Mouse (Mus musculus): ENCODE results near the gene Plxnc1.

Plxnc1 gene

DNA sequence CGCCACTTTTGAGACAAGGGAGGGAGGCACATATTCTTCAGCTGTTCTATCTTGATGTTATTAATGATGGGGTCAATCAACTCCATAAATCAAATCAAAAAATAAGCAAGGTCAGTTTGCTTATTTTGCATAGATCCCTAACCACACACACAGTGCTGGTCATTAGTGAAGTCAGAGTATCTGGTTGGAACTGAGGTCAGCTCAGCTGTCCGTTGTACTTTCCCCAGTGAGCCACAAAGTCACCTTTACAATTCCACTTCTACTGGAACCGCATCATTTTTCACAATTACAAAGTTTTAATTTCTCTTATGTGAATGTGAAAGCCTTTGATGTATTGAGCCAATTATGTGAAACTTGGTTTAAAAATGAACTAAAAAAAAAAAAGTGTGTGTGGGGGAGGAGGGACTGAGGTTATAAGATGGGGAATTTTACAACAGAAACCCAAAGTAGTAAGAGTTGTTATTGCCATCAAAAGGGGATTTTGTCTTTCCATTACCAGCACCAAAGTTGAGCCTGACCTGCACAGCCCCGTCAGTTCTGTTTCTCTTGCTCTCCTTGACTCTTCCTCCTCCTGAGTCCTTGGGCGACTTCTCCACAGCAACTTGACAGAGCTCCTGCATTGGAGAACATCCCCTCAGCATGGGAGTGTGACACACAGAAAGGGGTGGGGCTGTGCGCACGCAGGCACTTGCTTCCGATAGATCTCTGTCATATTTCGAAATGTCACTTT is 80.3 kb downstream of the Plxnc1 start:
- DNase-seq: no peak

DNA sequence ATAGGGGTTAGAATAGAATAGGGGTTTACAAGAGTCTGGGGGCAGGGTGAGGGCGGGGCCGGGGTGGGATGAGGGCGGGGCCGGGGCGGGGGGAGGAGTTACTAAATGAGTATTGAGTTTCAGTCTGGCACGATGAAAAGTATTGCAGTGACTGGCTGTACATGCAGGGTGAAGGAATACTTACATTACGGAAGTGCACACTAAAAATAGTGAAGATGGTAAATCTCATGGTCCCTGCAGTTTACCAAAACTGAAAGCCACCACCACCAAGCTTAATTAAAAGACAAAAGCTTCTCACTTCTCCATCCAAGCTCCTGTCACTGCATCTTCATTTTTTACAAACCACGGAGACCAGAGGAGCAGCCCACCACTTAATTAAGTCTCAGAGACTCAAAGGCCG is 81.4 kb downstream of the Plxnc1 start:
- no peak for DNase-seq

DNA sequence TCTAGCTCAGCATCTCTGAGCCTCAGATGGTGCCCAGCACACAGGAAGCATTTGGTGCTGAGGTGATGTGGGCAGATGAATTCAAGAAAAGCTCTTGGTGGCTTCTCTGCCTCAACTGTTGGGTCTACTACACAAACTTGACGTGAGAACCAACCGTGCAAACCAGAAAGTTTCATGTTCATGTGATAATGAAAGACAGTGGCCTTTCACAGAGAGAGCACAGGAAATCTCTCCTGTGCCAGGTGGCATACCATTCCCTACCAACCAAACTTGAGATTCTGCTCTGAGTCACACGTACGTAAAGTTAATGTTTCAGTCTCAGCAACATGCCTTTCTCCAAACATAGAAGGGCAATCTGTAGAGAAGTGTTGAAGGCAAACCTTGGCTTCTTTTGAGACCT is 83.8 kb downstream of the Plxnc1 start:
- DNase-seq: no peak

DNA sequence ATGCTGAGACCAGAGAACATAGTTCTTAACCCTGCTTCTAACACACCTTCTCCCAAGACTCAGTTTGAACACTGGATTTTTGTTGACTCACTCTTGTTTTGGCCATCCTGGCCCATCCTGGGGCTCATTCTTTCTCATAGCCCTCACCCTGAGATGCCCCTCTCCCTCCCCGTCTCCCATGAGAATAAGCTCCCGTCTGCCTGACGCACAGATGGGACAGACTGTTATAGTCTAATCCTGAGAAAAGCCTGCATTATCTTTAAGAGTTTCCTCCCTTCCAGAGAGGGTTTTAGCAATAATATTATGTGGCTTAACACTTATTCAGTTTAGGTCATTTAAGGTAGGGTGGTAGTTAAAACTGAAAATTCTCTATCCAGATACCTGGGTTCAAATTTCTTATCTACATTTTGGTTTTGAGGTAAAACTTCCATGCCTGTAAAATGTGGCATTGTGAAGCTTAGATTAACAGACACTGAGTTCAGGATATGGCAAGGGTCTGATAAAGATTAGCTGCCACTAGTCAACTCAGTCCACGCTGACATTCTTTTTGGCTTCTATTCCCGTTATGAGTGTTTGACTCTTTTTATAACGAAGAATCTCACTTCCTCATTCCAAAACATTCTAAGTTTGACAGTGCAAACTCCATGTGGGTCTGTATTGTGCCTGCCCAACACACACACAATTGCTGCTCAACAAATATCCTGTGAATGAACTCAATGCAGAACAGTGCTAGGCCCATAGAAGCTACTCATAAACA is 86.2 kb downstream of the Plxnc1 start:
- no peak for DNase-seq

DNA sequence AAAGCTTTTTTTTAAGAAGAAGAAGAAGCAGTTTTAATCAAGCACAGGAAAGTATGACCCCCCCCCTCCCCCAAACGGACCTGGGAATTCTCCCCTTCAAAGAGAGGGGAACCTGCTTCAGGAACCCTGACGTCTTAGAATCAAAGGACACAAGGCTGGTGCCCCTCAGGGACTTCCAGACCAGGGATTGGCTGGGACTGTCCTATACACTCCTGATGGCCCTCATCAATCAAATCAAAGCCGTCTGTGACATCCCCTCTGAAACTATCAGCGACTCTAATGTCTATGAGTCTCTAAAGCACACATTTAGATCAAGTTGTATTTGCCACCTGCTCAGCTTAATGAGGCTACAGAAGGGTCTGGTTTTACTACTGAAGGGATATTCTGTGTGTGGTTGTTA is 94.1 kb downstream of the Plxnc1 start:
- DNase-seq: no peak

DNA sequence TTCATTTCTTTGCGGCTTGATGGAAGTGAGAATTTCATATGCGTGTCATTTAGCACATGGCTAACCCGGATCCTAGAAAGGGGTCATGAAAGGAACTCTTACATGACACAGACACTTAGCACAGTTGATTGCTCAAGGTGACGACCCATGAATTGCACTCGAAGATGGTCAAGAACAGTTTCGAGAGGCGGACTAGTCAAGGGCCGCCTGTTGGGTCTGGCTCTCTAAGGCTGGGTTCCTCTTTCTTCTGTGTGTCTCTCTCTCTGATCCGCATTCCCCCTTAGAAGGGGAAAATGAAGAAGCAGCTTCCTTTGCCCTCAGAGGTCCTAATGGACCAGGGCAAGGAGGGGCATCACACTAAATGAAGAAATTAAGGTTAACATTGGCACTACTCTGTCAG is 94.7 kb downstream of the Plxnc1 start:
- no peak for DNase-seq

DNA sequence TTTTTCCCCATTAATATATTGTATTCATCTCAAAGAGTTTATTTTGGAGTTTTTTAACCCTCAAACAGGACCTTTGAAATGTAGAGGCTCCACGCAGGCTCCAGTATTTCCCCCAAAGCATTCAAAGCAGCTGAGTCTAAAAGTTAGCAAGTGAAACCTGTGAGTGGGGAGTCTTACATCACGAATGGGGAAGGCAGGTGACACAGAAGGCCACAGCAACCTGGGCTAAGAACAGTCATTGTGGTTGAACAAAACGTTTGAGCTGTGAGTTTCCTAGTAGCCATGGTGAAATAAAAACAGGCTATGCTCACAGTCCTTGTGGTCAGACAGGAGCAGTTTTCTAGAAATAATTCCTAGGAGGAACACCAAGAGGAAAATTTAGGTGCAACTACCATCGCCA is 95.3 kb downstream of the Plxnc1 start:
- DNase-seq: no peak

DNA sequence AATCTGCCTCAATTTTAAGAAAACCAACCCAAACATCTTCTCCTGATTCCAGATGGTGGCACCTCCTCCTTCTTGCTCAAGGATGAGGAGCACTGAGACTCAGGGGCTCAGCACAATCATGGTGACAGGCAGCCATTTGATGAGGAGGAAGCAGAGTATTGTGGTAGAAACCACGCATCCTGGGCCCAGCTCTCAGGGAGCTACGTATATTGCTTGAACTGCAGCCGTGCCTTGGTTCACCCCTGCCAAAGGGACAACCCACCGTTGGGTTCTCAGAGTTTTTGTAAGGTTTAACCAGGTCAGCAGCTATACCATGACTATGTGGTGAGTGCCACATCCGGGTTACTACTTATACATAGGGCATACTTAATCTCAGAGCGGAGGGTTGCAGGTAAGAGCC is 96.3 kb downstream of the Plxnc1 start:
- DNase-seq: no peak

DNA sequence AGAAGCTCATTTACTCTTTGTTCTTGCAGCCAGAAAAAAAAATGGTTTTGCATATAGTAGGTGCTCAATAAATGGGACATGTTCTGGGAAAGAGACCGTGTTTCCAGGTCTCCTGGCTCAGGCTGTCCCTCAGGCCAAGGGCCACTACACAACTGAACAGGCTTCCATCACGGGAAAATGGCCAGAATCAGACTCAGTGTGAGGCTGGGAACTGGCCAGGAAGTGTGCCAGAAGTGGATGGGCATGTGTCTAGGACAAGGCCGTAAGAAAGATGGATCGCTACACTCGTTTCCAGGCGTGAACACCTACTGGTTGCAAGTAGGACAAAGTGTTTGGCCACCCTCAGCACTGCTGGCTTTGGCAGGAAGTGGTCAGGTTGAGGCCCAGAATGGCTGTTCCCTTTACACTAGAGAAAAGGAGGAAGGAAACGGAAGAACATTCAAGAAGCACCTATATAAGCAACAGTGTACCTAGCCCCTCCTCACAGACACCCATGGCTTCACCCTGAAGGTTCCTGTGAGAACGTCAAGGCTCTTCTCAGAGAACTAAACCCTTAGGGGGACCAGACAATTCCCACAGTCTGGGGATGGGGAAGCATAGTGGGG is 98.0 kb downstream of the Plxnc1 start:
- DNase-seq: no peak

DNA sequence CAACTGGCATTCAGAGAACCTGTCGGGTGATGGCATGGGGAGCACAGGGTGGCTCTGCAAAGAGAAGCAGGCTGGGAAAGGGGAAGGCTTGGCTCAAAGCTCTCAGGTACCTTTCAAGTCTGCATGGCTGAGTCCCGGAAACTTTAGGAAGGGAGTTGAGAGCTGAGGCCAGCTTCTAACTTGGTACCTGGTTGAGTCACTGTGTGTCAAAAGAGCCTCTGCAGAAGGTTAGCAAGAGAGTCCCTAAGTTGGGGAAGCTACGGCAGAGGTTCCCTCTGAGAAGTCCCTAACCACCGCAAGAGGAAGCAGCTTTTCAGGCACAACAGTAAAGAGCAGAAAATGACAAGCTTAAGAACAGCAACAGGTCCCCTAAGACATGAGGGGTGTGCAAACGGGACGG is 99.9 kb downstream of the Plxnc1 start:
- no peak for DNase-seq

DNA sequence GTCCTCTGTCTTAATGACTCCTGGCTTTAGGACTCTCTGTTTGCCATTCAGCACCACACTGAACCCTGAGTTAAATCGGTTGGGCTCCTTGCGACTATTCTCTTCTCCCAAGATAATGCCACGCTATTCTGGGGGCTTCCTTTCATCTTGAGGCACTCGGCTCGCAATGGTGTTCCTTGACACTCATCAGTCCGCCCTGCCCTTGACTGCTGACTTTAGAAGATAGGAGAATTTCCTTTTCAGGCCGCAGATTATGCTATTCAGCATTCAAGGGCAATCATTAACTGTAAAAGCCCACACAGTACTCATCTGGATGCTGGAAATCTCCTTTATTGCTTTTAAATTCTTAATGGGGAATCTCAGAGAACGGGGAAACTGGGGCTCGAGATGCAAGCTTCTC is 108.8 kb downstream of the Plxnc1 start:
- DNase-seq: no peak

DNA sequence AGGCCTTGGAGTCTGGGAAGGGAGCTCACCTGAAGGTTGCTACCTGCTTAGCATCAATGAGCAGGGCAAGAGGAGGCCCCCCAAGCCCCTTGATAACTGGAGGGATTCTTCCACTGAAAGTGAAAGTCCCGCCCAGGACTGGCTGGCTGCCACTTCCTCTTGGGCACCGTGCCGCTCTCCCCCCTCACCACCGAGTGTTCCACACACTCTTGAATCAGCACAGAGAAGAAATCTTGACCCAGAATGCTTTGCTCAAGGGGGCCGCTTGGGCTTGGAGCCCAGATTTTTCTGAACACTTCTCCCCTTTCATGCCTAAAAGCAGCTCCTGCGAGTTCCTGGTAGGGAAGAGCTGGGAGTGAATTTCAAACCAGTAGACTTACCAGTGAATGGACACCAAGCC is 115.2 kb downstream of the Plxnc1 start:
- peak; percentile 60 to 61 for DNase-seq

DNA sequence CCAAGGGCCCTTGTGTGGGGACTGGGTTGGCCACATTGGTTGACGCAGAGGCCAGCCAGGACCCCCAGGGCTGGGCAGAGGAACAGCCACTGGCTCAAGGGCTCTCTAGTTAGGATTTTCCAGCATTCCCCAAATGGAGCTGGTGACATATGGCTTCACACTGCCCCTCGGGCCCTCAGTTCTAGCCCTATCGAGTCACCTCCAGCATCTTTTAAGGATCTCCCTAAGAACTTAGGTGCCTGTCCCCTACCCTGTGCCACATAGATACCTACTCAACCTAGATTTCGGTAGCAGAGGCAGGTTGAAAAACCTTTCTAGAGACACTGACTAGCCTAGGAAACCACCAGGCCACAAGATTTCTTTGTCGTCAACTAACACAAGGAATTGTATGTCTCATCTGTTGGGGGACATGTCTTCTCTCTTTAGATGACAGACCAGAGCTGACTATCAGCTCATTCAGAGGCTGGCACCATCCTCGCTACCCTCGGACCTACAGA is 115.9 kb downstream of the Plxnc1 start:
- DNase-seq: no peak

DNA sequence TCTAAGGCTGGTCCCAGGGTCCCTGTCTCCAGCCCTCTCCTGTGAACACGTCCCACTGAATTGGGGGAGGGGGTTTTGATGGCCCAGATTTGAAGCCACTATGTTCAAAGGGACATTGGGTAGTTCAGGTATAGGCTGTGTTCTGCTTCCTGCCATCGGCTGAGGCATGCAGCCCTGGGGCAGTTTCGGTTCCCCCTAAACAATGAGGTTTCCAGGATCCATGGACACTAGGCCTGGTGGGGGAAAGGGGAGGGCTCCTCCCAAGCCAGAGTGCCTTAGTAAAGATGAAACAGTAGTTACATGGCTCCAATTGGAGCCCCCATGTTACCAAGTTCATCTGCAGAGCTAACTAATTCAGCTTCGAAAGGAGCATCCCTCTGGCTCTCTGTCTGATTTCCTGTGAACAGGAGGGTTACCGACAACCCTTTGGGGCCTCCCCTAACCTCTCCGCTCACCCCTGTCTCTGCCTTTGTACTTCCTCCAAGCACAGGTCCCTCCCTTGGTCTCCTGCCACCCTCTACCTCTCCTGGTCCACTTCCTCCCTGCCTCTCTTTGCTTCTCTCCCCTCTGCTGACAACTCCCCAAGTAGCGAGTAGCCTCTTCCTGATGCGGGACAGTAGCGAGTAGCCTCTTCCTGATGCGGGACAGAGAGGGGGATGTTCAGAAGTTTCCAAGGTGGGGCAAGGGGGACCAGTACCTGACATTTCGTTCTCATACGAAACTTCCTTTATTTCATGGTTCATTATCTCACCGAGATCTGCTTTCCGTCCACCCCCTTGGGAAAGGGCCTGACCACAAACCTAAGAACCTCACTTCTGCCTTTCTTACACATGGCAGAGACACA is 116.5 kb downstream of the Plxnc1 start:
- DNase-seq: no peak

DNA sequence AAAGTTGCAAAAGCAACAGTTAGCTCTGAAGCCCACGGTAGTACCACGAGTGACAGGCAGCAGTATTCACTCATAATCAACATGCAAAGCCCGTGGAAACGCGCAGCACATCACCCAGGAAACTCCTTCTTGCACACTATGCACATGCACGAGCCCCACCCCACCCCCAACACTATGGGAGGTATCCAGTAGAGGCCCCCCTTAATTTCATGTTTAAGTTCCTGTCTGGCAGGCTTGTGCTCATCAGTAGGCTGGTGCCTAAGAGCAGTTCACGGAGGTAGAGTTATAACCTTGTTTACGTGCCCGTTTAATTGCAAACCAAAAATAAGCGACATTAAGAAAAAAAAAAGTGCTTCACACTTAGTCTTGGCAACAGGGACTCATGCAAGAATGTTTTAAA is 117.3 kb downstream of the Plxnc1 start:
- DNase-seq: no peak

DNA sequence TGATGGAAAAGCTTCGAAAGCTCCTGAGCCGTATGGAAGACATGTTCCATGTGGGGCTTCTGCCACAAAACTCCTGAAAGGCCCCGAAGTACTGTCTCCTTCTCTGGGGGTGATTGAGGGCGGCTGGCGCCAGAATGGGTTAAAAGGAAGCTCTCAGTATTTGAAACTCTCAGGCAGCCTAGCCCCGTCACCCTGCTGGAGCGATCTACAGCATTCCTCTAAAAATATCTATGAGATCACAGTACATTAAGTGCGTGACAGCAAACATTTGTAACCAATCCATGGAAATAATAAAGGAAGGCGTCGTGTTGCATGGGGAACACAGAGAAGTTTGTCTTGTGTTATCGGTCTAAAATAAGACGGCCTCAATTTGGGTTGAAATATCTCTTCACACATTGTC is 118.2 kb downstream of the Plxnc1 start:
- DNase-seq: no peak

DNA sequence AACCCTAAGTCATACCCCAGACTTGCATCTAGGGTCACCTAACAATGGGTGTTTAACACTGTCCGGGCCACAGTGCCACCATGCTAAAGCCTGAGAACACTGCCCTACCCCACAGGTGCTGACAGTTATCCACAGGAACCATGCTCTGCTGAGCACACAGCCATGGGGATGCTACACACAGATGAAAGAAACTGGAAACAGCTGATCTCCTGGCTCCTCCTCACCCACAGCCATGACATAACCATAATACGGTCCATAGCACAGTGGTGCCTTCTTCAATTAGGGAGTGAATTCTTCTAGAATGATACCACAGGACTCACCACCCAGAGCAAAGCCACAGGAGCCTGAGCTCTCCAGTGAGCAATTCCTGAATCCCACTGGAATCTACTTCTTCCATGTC is 118.7 kb downstream of the Plxnc1 start:
- no peak for DNase-seq

DNA sequence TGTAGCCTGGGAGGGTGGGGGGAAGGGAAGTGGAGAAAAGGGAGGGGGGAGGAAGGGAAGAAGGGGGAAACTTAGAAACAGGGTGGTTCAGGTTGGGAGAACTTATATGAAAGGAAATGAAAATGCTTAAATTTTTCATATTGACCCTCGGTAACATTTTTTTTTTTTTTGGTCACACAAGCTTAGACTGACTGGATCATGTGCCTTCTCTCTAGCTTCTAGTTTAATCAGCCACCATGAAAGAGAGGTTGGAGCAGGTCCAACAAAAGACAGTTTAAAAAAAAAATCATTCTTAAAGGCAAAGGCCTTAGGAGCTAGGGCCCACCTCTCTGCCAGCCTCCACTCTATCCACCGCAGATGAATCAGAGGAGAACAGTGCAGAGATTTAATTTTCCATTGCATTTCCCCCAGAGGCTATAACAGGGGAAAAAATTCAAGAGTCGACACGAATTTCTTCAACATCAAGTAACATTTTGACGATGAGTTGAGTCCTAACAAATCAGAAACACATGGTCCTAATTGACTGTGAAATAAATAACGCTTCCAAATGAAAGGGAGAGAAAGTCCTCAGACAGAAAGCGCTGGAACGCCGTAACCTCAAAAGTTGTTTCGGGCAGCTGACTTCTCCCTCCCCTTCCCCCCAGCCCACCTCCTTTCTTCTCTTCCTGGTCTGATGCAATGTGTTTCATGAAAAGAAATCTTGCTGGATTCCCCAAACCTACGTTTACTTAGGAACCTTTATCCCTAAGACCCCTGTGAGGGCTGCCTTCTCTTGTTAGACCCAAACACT is 120.5 kb downstream of the Plxnc1 start:
- no peak for DNase-seq

DNA sequence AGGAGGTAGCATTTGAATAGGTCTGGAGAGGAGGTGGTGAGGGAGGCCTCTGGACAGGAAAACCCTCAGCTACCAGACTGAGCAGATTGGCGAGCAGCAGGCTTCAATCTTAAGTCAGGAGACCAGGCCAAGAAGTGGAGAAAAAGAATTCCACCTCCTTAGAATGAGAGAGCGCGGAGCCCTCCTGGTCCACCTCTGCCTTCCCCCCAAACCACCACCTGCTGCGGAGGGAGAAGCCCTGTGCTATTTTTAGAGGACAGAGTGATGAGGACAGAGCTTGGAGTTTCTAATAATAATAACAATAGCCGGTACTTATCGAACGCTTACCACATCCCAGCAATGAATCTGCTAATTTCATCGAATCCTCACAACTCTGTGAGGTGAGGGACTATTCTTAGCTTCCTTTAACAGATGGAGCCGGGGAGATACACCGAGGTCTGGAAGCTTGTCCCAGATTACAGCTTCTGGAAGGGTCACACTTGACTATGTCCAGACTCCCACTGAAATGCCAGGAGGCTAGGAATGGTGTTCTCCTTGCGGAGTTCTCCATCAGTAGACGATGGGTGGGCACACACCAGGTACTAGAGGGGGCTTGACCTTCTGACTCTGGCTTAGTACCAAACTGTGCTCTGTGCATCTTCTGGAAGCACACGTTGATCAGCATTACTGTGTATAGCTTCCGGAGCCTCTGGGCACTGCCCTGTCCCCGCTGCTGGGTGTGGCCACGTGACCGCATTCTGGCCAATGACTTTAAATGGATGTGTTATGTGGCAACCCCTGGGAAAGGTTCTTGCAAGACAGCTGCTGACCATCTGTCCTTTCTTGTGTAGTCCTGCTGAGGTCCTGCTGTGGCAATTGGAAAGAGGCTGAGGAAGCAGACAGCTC is 125.6 kb downstream of the Plxnc1 start:
- DNase-seq: peak; percentile 49 to 52

DNA sequence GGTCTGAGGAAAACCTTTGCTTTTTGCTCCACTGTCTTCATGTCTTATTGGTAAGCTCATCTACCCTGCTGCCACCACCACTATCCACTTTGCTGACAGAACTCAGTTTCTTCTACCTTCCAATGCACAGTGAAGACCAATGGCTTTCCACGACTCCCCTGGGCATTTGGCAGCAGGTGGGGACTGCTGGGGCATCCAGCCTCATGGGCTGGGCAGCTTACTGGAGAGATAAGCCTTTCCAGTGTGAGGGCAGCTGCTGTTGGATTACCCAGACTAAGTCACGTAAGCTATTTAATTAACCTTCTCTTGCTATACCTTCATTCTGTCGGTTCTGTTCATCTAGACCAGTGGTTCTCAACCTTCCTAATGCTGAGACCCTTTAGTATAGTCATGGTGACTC is 126.5 kb downstream of the Plxnc1 start:
- DNase-seq: no peak
